Mouse (Mus musculus) CH12.LX (cell line): ENCODE data around the gene Ctnna3. TPM values are rescaled to one million over a fixed set of nuclear protein-coding genes. Genes with fewer than 3 reads are reported as not detected.

Experiments used
- DNase-seq: peaks from one replicate; pipeline ENCODE4 v3.0.0-alpha.2; 2013; ENCODE audit errors: extremely low read depth
- H3K27ac ChIP-seq: 2 replicates; pipeline ENCODE4 v1.5.1; 2012; ENCODE audit warnings: low read depth, mild to moderate bottlenecking, control low read depth, moderate library complexity; ENCODE audit not compliant: insufficient read depth
- H3K27me3 ChIP-seq: replicated peaks from 2 replicates; pipeline ENCODE3; 2012; ENCODE audit warnings: inconsistent platforms
- H3K36me3 ChIP-seq, 2 experiments: replicated peaks in 1 of 2; 2 replicates each; pipeline versions ENCODE3 to v1.6.1; 2012; ENCODE audit warnings: inconsistent platforms in 1 of 2, low read length in 1 of 2, mild to moderate bottlenecking in 1 of 2, mixed read lengths in 1 of 2, moderate library complexity in 1 of 2; ENCODE audit not compliant: control insufficient read depth in 1 of 2, insufficient read depth in 1 of 2
- H3K4me1 ChIP-seq, 2 experiments: 2 replicates each; pipeline ENCODE4 v1.6.1; 2012; ENCODE audit warnings: inconsistent platforms in 1 of 2, moderate library complexity in 1 of 2; ENCODE audit not compliant: insufficient read depth in 2 of 2, control insufficient read depth in 1 of 2
- H3K4me2 ChIP-seq: 2 replicates; pipeline ENCODE4 v1.6.1; 2012; ENCODE audit warnings: low read depth, mild to moderate bottlenecking, control low read depth; ENCODE audit not compliant: poor library complexity, insufficient read depth, severe bottlenecking
- H3K4me3 ChIP-seq, 3 experiments: fragments of 150-350 bp in 1 of 3; sonication (generic) in 1 of 3; replicated peaks in 1 of 3; 2 replicates each; pipeline versions ENCODE3 to v1.5.1; 2011 to 2012; ENCODE audit warnings: low read depth in 2 of 3, low read length in 2 of 3, mild to moderate bottlenecking in 2 of 3, moderate library complexity in 2 of 3, control low read depth in 1 of 3, improper control_type of control experiment in 1 of 3, inconsistent platforms in 1 of 3, mixed read lengths in 1 of 3; ENCODE audit not compliant: poor library complexity in 1 of 3
- H3K79me2 ChIP-seq: replicated peaks from 2 replicates; pipeline ENCODE4 v1.6.1; 2012; ENCODE audit warnings: mild to moderate bottlenecking, moderate library complexity; ENCODE audit not compliant: control insufficient read depth, poor library complexity, insufficient read depth, severe bottlenecking; ENCODE audit errors: extremely low read depth
- H3K9ac ChIP-seq: 2 replicates; pipeline ENCODE4 v1.6.1; 2012; ENCODE audit warnings: low read depth, mild to moderate bottlenecking, control low read depth, moderate library complexity; ENCODE audit not compliant: insufficient read depth
- H3K9me3 ChIP-seq: replicated peaks from 2 replicates; pipeline ENCODE3; 2012; ENCODE audit warnings: low read length, inconsistent platforms, mixed read lengths
- BHLHE40 ChIP-seq: IDR thresholded peaks from 2 replicates; pipeline ENCODE4 v1.6.1; 2011; ENCODE audit warnings: mild to moderate bottlenecking, low read depth, low read length, improper control_type of control experiment
- E2F4 ChIP-seq: IDR thresholded peaks from 2 replicates; pipeline ENCODE4 v1.6.1; 2011; ENCODE audit warnings: low read depth, low read length, improper control_type of control experiment; ENCODE audit not compliant: insufficient replicate concordance
- ETS1 ChIP-seq: conservative IDR thresholded peaks from 2 replicates; pipeline ENCODE4 v1.6.1; 2012; ENCODE audit warnings: low read depth, mild to moderate bottlenecking, inconsistent platforms, low read length, improper control_type of control experiment, moderate library complexity
- GABPA ChIP-seq: IDR thresholded peaks from 2 replicates; pipeline ENCODE4 v1.6.1; 2012; ENCODE audit warnings: low read depth, low read length, improper control_type of control experiment, inconsistent platforms; ENCODE audit not compliant: insufficient replicate concordance
- HCFC1 ChIP-seq: IDR thresholded peaks from 2 replicates; pipeline ENCODE4 v1.6.1; 2012; ENCODE audit warnings: low read depth, mild to moderate bottlenecking, inconsistent platforms, low read length, improper control_type of control experiment
- JUND ChIP-seq: conservative IDR thresholded peaks from 2 replicates; pipeline ENCODE4 v1.6.1; 2011; ENCODE audit warnings: low read depth, low read length, improper control_type of control experiment
- KAT2A ChIP-seq: IDR thresholded peaks from 2 replicates; pipeline ENCODE4 v1.6.1; 2012; ENCODE audit warnings: low read length, improper control_type of control experiment, inconsistent platforms; ENCODE audit not compliant: insufficient replicate concordance
- MAFK ChIP-seq: IDR thresholded peaks from 2 replicates; pipeline ENCODE4 v1.6.1; 2011; ENCODE audit warnings: low read length, improper control_type of control experiment; ENCODE audit not compliant: insufficient replicate concordance
- MAX ChIP-seq: IDR thresholded peaks from 2 replicates; pipeline ENCODE4 v1.6.1; 2011; ENCODE audit warnings: low read length, improper control_type of control experiment
- MAZ ChIP-seq: IDR thresholded peaks from 2 replicates; pipeline ENCODE4 v1.6.1; 2012; ENCODE audit warnings: low read depth, mild to moderate bottlenecking, inconsistent platforms, low read length, improper control_type of control experiment, moderate library complexity
- MEF2A ChIP-seq: IDR thresholded peaks from 2 replicates; pipeline ENCODE4 v1.6.1; 2014; ENCODE audit warnings: low read depth, mild to moderate bottlenecking, inconsistent platforms, low read length, improper control_type of control experiment, borderline replicate concordance
- MXI1 ChIP-seq: IDR thresholded peaks from 2 replicates; pipeline ENCODE4 v1.6.1; 2011; ENCODE audit warnings: mild to moderate bottlenecking, low read depth, low read length, improper control_type of control experiment
- NELFE ChIP-seq: IDR thresholded peaks from 2 replicates; pipeline ENCODE4 v1.6.1; 2011; ENCODE audit warnings: low read depth, low read length, improper control_type of control experiment
- NRF1 ChIP-seq: IDR thresholded peaks from 2 replicates; pipeline ENCODE4 v1.6.1; 2014; ENCODE audit warnings: low read depth, mild to moderate bottlenecking, inconsistent platforms, low read length, improper control_type of control experiment, moderate library complexity
- PAX5 ChIP-seq: IDR thresholded peaks from 2 replicates; pipeline ENCODE4 v1.6.1; 2012; ENCODE audit warnings: low read length, inconsistent platforms, mixed read lengths
- POLR2A ChIP-seq: IDR thresholded peaks from 2 replicates; pipeline ENCODE4 v1.6.1; 2011; ENCODE audit warnings: low read depth, mild to moderate bottlenecking, improper control_type of control experiment, low read length
- SIN3A ChIP-seq: IDR thresholded peaks from 2 replicates; pipeline ENCODE4 v1.6.1; 2012; ENCODE audit warnings: low read length, improper control_type of control experiment, inconsistent platforms
- SMC3 ChIP-seq: IDR thresholded peaks from 2 replicates; pipeline ENCODE4 v1.6.1; 2011; ENCODE audit warnings: low read depth, low read length, improper control_type of control experiment
- TCF12 ChIP-seq: IDR thresholded peaks from 2 replicates; pipeline ENCODE4 v1.6.1; 2014; ENCODE audit warnings: low read depth, mild to moderate bottlenecking, inconsistent platforms, low read length, improper control_type of control experiment
- USF1 ChIP-seq: IDR thresholded peaks from 2 replicates; pipeline ENCODE4 v1.6.1; 2014; ENCODE audit warnings: low read depth, mild to moderate bottlenecking, inconsistent platforms, low read length, improper control_type of control experiment
- ZKSCAN1 ChIP-seq: IDR thresholded peaks from 2 replicates; pipeline ENCODE4 v1.6.1; 2012; ENCODE audit warnings: low read depth, inconsistent platforms, low read length, improper control_type of control experiment, borderline replicate concordance
- ZMIZ1 ChIP-seq: IDR thresholded peaks from 2 replicates; pipeline ENCODE4 v1.6.1; 2012; ENCODE audit warnings: low read depth, mild to moderate bottlenecking, inconsistent platforms, low read length, improper control_type of control experiment
- ZNF384 ChIP-seq: IDR thresholded peaks from 2 replicates; pipeline ENCODE4 v1.6.1; 2012; ENCODE audit warnings: low read depth, low read length, improper control_type of control experiment, inconsistent platforms
- dilution Hi-C: fragments of 300-500 bp; cut with MboI; formaldehyde crosslinking; loops from 2 replicates; pipeline ENCODE4 v1.14.3; 2020; ENCODE audit warnings: low sequenced_read_pairs; ENCODE audit not compliant: extremely low pct_unique_long_range_greater_than_20kb, extremely low pct_ligation_motif_present
- in situ Hi-C: fragments of 300-500 bp; cut with MboI; formaldehyde crosslinking; loops from 3 replicates; pipeline ENCODE4 v1.14.3; 2019; ENCODE audit warnings: low sequenced_read_pairs, low pct_ligation_motif_present, low pct_unique_long_range_greater_than_20kb, mixed read lengths
- polyA plus RNA-seq: library from polyadenylated mRNA; unstranded; fragments of >175 nt; gene quantifications from 2 replicates; pipeline ENCODE4 v1.2.1, GENCODE M21; 2012; ENCODE audit warnings: low read depth; ENCODE audit not compliant: insufficient read length
- total RNA-seq, 2 experiments: library from RNA; depleted of rRNA; stranded (reverse); fragments of 300-350 nt in 1 of 2; fragments of >200 nt in 1 of 2; gene quantifications; 2 replicates each; pipeline ENCODE4 v1.2.3; 2012 to 2014

Ctnna3 gene
- total and polyA plus RNA-seq, 3 experiments: 0.09 TPM; not detected in 2

GRCm38 (mm10) chr10:64086567-64087391 is 656.9 kb downstream of the Ctnna3 start:
- Histone ChIP-seq H3K79me2 (no peaks in the 10 kb centered on the region), H3K9ac (no peak overlapping the region), H3K27ac (no peak overlapping the region), H3K27me3 (no peaks in the 10 kb centered on the region), H3K4me3 (no peak overlapping the region), H3K4me1 (no peaks in the 10 kb centered on the region), H3K4me2 (no peak overlapping the region), H3K9me3 (peaks cover 63% of the 10 kb centered on the region), H3K36me3 (no peaks in the 10 kb centered on the region)
- in situ Hi-C loops: no loop called here
- no peak for TF ChIP-seq NELFE
- TF ChIP-seq KAT2A: no peak
- no peak for TF ChIP-seq ZMIZ1
- TF ChIP-seq HCFC1: no peak
- TF ChIP-seq GABPA: no peak
- TF ChIP-seq BHLHE40: no peak
- TF ChIP-seq ZKSCAN1: no peak
- TF ChIP-seq ZNF384: no peak
- TF ChIP-seq POLR2A: no peak
- no peak for TF ChIP-seq MAFK
- TF ChIP-seq MAZ: no peak
- TF ChIP-seq ETS1: no peak
- TF ChIP-seq JUND: no peak
- no peak for TF ChIP-seq USF1
- no peak for TF ChIP-seq MEF2A
- TF ChIP-seq TCF12: no peak
- DNase-seq: no peak
- dilution Hi-C loops: no loop called here

- DNase-seq: no peak
- H3K4me3 ChIP-seq: no peak overlapping the region
- H3K9me3 ChIP-seq: peaks cover 59% of the 10 kb centered on the region
- H3K9ac ChIP-seq: no peak overlapping the region
- H3K4me1 ChIP-seq: no peaks in the 10 kb centered on the region
- H3K36me3 ChIP-seq: no peaks in the 10 kb centered on the region
- in situ Hi-C loops: no loop called here
- H3K79me2 ChIP-seq: no peaks in the 10 kb centered on the region
- H3K27me3 ChIP-seq: no peaks in the 10 kb centered on the region
- TF ChIP-seq PAX5: no peak
- no peak for TF ChIP-seq SMC3
- TF ChIP-seq E2F4: no peak
- TF ChIP-seq USF1: no peak
- no peak for TF ChIP-seq ZKSCAN1
- no peak for TF ChIP-seq GABPA
- no peak for TF ChIP-seq SIN3A
- TF ChIP-seq ZNF384: no peak
- no peak for TF ChIP-seq KAT2A
- no peak for TF ChIP-seq NRF1
- no peak for TF ChIP-seq MAX
- TF ChIP-seq MXI1: no peak
- TF ChIP-seq, all 38 proteins: peak for 0
- dilution Hi-C loops: no loop called here
- no peak overlapping the region for H3K4me2 ChIP-seq
- H3K27ac ChIP-seq: no peak overlapping the region
Measured at GRCm38 (mm10) chr10:64087521-64087920, 657.6 kb downstream of the Ctnna3 start.
